Mouse (Mus musculus): Measurements from ENCODE around the gene Rnaseh2a. TPM values are rescaled to one million over a fixed set of nuclear protein-coding genes. Genes with fewer than 3 reads are reported as not detected.
A peak's percentile ranks its signal among the peaks of the same experiment; 100 is the strongest.
"Not testable (repeated sequence)": the region's sequence is repeated elsewhere in the genome, so short reads cannot be mapped to it uniquely, and the experiment has no call there.

The Rnaseh2a gene
- polyA plus RNA-seq, 1 experiment from 2014 or later, result 91.6 TPM

DNA sequence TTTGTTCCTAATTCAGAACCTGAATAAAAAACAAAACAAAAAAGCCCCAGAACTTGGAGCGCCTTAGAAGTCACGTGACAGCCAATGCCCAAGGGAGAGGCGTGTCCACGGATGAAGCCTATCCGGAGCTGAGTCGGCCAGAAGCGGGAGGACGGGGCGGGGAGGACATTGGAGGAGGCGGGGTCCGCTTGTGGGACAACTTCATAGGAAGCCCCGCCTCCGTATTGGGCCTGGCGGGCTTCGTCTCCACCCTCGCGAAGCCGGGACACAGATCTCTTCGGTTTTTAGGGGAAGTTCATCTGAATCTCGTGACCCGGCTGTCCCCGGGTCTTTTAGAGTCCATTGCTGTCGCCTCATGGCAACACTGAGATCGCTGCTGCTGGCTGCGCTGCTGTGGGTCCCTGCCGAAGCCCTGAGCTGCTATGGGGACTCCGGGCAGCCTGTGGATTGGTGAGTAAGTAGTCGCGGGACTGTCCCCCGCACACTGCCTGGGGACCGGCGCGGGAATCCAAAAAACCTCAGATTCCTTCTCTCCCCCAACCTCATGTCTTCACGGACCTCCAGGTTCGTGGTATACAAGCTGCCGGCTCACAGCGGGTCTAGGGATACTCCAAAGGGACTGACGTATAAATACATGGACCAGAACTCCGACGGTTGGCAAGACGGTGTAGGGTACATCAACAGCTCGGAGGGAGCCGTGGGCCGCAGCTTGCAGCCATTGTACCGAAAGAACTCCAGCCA is 61.0 kb downstream of the Rnaseh2a start, which contains the start of gene Dnase2a:
Dnase2a (plus strand) TSS at position 140 of the 741 bp plus-strand sequence.
- Histone ChIP-seq H3K9me3 (replicated peaks; ENCODE audit: control insufficient read depth, low read length) (no peaks in the 10 kb centered on the region), H3K4me2 (ENCODE audit: low read depth, low read length) (peak within 1 kb of the TSS; percentile 94), H3K9ac (ENCODE audit: low read depth, low read length) (peak within 1 kb of the TSS; percentile 91), H3K27me3 (ENCODE audit: control insufficient read depth, insufficient read depth, low read depth, low read length) (peaks cover 16% of the 10 kb centered on the region), H3K4me3 (ENCODE audit: low read depth, low read length) (peak within 1 kb of the TSS; percentile 76), H3K36me3 (ENCODE audit: control insufficient read depth, insufficient read depth) (peaks cover 33% of the 10 kb centered on the region), H3K4me1 (ENCODE audit: control insufficient read depth, low read depth, low read length) (peaks cover 56% of the 10 kb centered on the region), H3K27ac (ENCODE audit: low read length) (peak within 1 kb of the TSS; percentile 89)
- under 1% methylated on average over 45 of the region's 45 CpGs for WGBS (ENCODE audit: insufficient replicate concordance)
- ATAC-seq (ENCODE audit: low read depth), result peak; percentile 92

DNA sequence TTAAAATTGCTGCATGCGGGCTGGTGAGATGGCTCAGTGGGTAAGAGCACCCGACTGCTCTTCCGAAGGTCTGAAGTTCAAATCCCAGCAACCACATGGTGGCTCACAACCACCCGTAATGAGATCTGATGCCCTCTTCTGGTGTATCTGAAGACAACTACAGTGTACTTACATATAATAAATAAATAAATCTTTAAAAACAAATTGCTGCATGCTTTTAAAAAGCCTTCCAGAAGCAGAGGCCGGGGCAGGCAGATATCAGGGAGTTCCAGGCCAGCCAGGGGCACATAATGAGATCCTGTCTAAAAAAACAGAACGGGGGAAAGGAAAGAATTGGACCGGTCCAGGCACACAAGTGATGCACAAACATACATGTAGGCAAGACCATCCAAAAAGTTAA is 61.6 kb downstream of the Rnaseh2a start:
- H3K9me3 ChIP-seq (replicated peaks; ENCODE audit: control insufficient read depth, low read length); ATAC-seq (ENCODE audit: low read depth): not testable (repeated sequence)
- Histone ChIP-seq H3K27ac (ENCODE audit: low read length) (peak overlapping the region; percentile 77), H3K4me3 (ENCODE audit: low read depth, low read length) (peak overlapping the region; percentile 76), H3K36me3 (ENCODE audit: control insufficient read depth, insufficient read depth) (peaks cover 36% of the 10 kb centered on the region), H3K9ac (ENCODE audit: low read depth, low read length) (0 out of 2 replicates have a peak overlapping the region, but pooled peaks have one; percentile 1), H3K4me1 (ENCODE audit: control insufficient read depth, low read depth, low read length) (peaks cover 53% of the 10 kb centered on the region), H3K27me3 (ENCODE audit: control insufficient read depth, insufficient read depth, low read depth, low read length) (peaks cover 15% of the 10 kb centered on the region), H3K4me2 (ENCODE audit: low read depth, low read length) (peak overlapping the region; percentile 94)
- 20% methylated on average over 6 of the region's 7 CpGs for WGBS (ENCODE audit: insufficient replicate concordance)

DNA sequence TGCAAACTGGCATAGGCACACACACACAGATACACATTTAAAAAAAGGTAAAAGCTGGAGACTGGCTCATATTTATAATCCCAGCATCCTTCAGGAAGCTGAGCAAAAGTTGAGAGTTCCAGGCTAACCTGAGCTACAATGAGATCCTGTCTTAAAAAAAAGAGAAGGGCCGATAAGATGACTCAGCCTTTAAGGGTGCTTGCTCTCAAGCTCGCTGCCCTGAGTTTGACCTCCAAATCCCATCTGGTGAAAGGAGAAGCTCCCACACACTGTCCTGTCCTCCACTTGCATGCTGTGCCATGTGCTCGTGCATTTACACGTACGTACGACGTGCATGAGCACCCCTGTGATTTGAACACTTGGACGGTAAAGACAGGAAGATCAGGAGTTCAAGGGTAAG is 62.1 kb downstream of the Rnaseh2a start:
- Histone ChIP-seq H3K27ac (ENCODE audit: low read length) (peak overlapping the region; percentile 34; the same call in 1 of the 2 replicates), H3K9ac (ENCODE audit: low read depth, low read length) (no peak overlapping the region), H3K4me1 (ENCODE audit: control insufficient read depth, low read depth, low read length) (peaks cover 48% of the 10 kb centered on the region), H3K36me3 (ENCODE audit: control insufficient read depth, insufficient read depth) (peaks cover 36% of the 10 kb centered on the region), H3K27me3 (ENCODE audit: control insufficient read depth, insufficient read depth, low read depth, low read length) (peaks cover 10% of the 10 kb centered on the region), H3K9me3 (replicated peaks; ENCODE audit: control insufficient read depth, low read length) (no peaks in the 10 kb centered on the region), H3K4me2 (ENCODE audit: low read depth, low read length) (no peak overlapping the region; the same call in none of the 2 replicates), H3K4me3 (ENCODE audit: low read depth, low read length) (no peak overlapping the region)
- ATAC-seq (ENCODE audit: low read depth), result no peak
- 59% methylated on average over 8 of the region's 8 CpGs for WGBS (ENCODE audit: insufficient replicate concordance)

DNA sequence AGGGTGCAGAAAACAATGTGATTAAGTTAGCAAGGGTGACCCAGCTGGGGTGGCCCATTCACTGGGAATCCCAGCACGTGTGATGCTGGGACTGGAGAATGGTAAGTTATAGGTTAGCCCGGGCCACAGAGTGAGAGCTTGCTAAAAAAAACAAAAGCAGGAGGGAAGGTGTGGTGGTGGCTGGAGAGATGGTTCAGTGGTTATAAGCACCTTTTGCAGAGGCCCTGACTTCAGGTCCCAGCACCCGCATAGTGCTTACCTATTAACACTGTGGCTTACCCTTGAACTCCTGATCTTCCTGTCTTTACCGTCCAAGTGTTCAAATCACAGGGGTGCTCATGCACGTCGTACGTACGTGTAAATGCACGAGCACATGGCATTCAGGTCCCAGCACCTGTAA is 62.5 kb downstream of the Rnaseh2a start:
- Histone ChIP-seq H3K27ac (ENCODE audit: low read length) (peak overlapping the region; percentile 34; the same call in 1 of the 2 replicates), H3K9me3 (replicated peaks; ENCODE audit: control insufficient read depth, low read length) (no peaks in the 10 kb centered on the region), H3K4me1 (ENCODE audit: control insufficient read depth, low read depth, low read length) (peaks cover 43% of the 10 kb centered on the region), H3K36me3 (ENCODE audit: control insufficient read depth, insufficient read depth) (peaks cover 36% of the 10 kb centered on the region), H3K4me2 (ENCODE audit: low read depth, low read length) (no peak overlapping the region), H3K9ac (ENCODE audit: low read depth, low read length) (no peak overlapping the region), H3K27me3 (ENCODE audit: control insufficient read depth, insufficient read depth, low read depth, low read length) (peaks cover 6% of the 10 kb centered on the region), H3K4me3 (ENCODE audit: low read depth, low read length) (no peak overlapping the region)
- 88% methylated on average over 9 of the region's 9 CpGs for WGBS (ENCODE audit: insufficient replicate concordance)
- no peak for ATAC-seq (ENCODE audit: low read depth)

Small RNAs within 50 kb of the gene (microRNA-seq; reads per million reads assigned to microRNA genes)
- not detected for gene Gm24197

Other genes starting within 250 kb of the Rnaseh2a start
- 7.0 and 7.8 TPM in 2 replicates for gene G430095P16Rik, start 246.8 kb downstream of the Rnaseh2a start, polyA plus RNA-seq (2015; fragmentation: Nextera tagmentation; extraction: Ambion mirVana)
- gene Nfix, start 169.4 kb downstream of the Rnaseh2a start, polyA plus RNA-seq (2015; fragmentation: Nextera tagmentation; extraction: Ambion mirVana), result 2.0 and 2.4 TPM in 2 replicates
- gene Dand5, start 146.9 kb downstream of the Rnaseh2a start, polyA plus RNA-seq (2015; fragmentation: Nextera tagmentation; extraction: Ambion mirVana), result 2.5 and 3.0 TPM in 2 replicates
- 41.5 and 41.9 TPM in 2 replicates for gene Gadd45gip1, start 138.2 kb downstream of the Rnaseh2a start, polyA plus RNA-seq (2015; fragmentation: Nextera tagmentation; extraction: Ambion mirVana)
- gene Rad23a, start 129.1 kb downstream of the Rnaseh2a start, polyA plus RNA-seq (2015; fragmentation: Nextera tagmentation; extraction: Ambion mirVana), result 294 and 307 TPM in 2 replicates
- gene Calr, start 122.8 kb downstream of the Rnaseh2a start, polyA plus RNA-seq (2015; fragmentation: Nextera tagmentation; extraction: Ambion mirVana), result 473 and 480 TPM in 2 replicates
- 52.7 and 53.1 TPM in 2 replicates for gene Farsa, start 112.8 kb downstream of the Rnaseh2a start, polyA plus RNA-seq (2015; fragmentation: Nextera tagmentation; extraction: Ambion mirVana)
- gene Syce2, start 97.7 kb downstream of the Rnaseh2a start, polyA plus RNA-seq (2015; fragmentation: Nextera tagmentation; extraction: Ambion mirVana), result 41.2 and 47.8 TPM in 2 replicates
- gene Gcdh, start 75.8 kb downstream of the Rnaseh2a start, polyA plus RNA-seq (2015; fragmentation: Nextera tagmentation; extraction: Ambion mirVana), result 65.7 and 73.0 TPM in 2 replicates
- gene Klf1, start 67.8 kb downstream of the Rnaseh2a start, polyA plus RNA-seq (2015; fragmentation: Nextera tagmentation; extraction: Ambion mirVana), result 394 and 409 TPM in 2 replicates
- gene Dnase2a, start 61.2 kb downstream of the Rnaseh2a start, polyA plus RNA-seq (2015; fragmentation: Nextera tagmentation; extraction: Ambion mirVana), result 12.5 and 13.6 TPM in 2 replicates
- gene Mast1, start 32.4 kb downstream of the Rnaseh2a start, polyA plus RNA-seq (2015; fragmentation: Nextera tagmentation; extraction: Ambion mirVana), result 0.09 and 0.15 TPM in 2 replicates
- 0.20 and 0.44 TPM in 2 replicates for gene Rtbdn, start 22.8 kb downstream of the Rnaseh2a start, polyA plus RNA-seq (2015; fragmentation: Nextera tagmentation; extraction: Ambion mirVana)
- gene Gm49661, start 334 bp downstream of the Rnaseh2a start, polyA plus RNA-seq (2015; fragmentation: Nextera tagmentation; extraction: Ambion mirVana), result 0.45 and 1.4 TPM in 2 replicates
- 1,724 and 1,773 TPM in 2 replicates for gene Prdx2, start 180 bp downstream of the Rnaseh2a start, polyA plus RNA-seq (2015; fragmentation: Nextera tagmentation; extraction: Ambion mirVana)
- gene Junb, start 9.0 kb upstream of the Rnaseh2a start, polyA plus RNA-seq (2015; fragmentation: Nextera tagmentation; extraction: Ambion mirVana), result 10.6 and 16.5 TPM in 2 replicates
- gene Hook2, start 20.8 kb upstream of the Rnaseh2a start, polyA plus RNA-seq (2015; fragmentation: Nextera tagmentation; extraction: Ambion mirVana), result 8.5 and 9.5 TPM in 2 replicates
- not detected in 2 replicates for gene Best2, start 44.8 kb upstream of the Rnaseh2a start, polyA plus RNA-seq (2015; fragmentation: Nextera tagmentation; extraction: Ambion mirVana)
- gene Asna1, start 55.5 kb upstream of the Rnaseh2a start, polyA plus RNA-seq (2015; fragmentation: Nextera tagmentation; extraction: Ambion mirVana), result 48.6 and 55.8 TPM in 2 replicates
- 49.2 and 50.0 TPM in 2 replicates for gene Trir, start 57.1 kb upstream of the Rnaseh2a start, polyA plus RNA-seq (2015; fragmentation: Nextera tagmentation; extraction: Ambion mirVana)
- 17.7 and 17.8 TPM in 2 replicates for gene Tnpo2, start 67.1 kb upstream of the Rnaseh2a start, polyA plus RNA-seq (2015; fragmentation: Nextera tagmentation; extraction: Ambion mirVana)
- 10.3 and 10.4 TPM in 2 replicates for gene Fbxw9, start 90.3 kb upstream of the Rnaseh2a start, polyA plus RNA-seq (2015; fragmentation: Nextera tagmentation; extraction: Ambion mirVana)
- gene Gm5741, start 98.2 kb upstream of the Rnaseh2a start, polyA plus RNA-seq (2015; fragmentation: Nextera tagmentation; extraction: Ambion mirVana), result not detected in 2 replicates
- 23.5 and 25.7 TPM in 2 replicates for gene Dhps, start 102.0 kb upstream of the Rnaseh2a start, polyA plus RNA-seq (2015; fragmentation: Nextera tagmentation; extraction: Ambion mirVana)
- 56.0 and 58.2 TPM in 2 replicates for gene Wdr83os, start 111.0 kb upstream of the Rnaseh2a start, polyA plus RNA-seq (2015; fragmentation: Nextera tagmentation; extraction: Ambion mirVana)
- gene Wdr83, start 111.5 kb upstream of the Rnaseh2a start, polyA plus RNA-seq (2015; fragmentation: Nextera tagmentation; extraction: Ambion mirVana), result 22.0 and 23.6 TPM in 2 replicates
- 38.7 and 44.4 TPM in 2 replicates for gene Man2b1, start 113.5 kb upstream of the Rnaseh2a start, polyA plus RNA-seq (2015; fragmentation: Nextera tagmentation; extraction: Ambion mirVana)
- gene Zfp791, start 153.3 kb upstream of the Rnaseh2a start, polyA plus RNA-seq (2015; fragmentation: Nextera tagmentation; extraction: Ambion mirVana), result 2.6 and 3.4 TPM in 2 replicates
- gene Cks1brt, start 182.2 kb upstream of the Rnaseh2a start, polyA plus RNA-seq (2015; fragmentation: Nextera tagmentation; extraction: Ambion mirVana), result not detected in 2 replicates

All from liver, embryonic 16.5 days (tissue).